Mouse (Mus musculus) heart, adult 9 months (tissue): ENCODE measurements around the gene Aco2.

Experiments used
- DNase-seq, 2 experiments: peaks; one replicate each; pipeline ENCODE4 v3.0.0; 2022; ENCODE audit warnings: low spot score in 2 of 2

Aco2 gene

DNA sequence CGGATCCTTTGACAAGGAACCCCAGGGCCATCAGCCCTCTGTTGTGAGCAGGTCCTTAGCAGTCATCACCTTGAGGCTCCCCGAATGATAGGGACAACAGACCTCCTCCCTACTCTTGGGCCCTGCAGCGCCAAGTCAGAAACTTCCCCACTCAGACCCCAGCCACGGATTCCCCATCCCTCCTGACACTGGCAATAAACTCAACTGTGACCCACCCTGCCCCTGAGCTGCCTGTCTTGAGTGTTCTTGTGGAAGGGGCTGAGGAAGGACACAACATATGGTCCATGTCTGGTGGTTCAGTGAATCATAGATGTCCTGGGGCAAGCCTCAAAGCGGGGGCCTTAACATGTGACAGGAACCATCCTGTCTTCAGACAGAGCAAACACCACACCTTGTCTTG lies 78.6 kb downstream of the Aco2 start:
- no peak for DNase-seq

DNA sequence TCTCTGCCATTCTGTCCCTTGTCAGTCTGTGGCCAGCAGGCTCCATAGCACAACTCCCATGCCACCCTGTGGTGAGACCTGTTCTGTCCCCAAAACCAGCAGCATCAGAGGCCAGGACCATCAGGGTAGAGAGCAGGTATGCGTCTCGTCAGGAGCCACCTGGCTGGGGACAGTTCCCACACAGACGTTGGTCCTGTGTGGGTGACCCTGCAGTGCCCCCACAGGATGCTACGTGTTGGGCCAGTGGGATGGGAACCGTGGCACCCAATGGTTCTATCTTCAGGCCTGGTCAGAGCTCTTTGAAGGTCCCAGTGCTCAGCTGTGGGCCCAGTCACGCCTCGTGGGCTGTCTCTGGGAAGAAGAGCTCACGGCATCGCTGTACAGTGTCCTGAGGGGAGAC lies 79.0 kb downstream of the Aco2 start:
- DNase-seq = no peak

- no peak for DNase-seq
These were observed 80.2 kb downstream of the Aco2 start for GRCm38 (mm10) chr15:81952310-81952709.

GRCm38 (mm10) chr15:81954151-81954583 lies 82.1 kb downstream of the Aco2 start:
- no peak for DNase-seq

DNA sequence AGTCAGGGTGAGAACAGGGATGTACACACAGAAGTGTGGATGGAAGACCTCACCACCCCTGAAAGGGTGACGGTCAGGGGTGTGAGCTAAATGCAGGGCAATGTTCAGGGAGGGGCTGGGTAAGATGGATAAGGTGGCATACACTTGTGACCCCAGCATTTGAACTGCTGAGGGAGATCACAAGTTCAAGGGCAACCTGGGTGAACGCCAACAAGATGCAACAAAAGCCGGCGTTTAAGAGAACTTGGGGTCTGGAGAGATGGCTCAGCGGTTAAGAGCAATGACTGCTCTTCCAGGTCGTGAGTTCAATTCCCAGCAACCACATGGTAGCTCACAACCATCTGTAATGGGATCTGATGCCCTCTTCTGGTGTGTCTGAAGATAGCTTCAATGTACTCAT lies 82.6 kb downstream of the Aco2 start:
- DNase-seq = no peak

- no peak for DNase-seq
These were observed 83.3 kb downstream of the Aco2 start for GRCm38 (mm10) chr15:81955414-81955813.

DNA sequence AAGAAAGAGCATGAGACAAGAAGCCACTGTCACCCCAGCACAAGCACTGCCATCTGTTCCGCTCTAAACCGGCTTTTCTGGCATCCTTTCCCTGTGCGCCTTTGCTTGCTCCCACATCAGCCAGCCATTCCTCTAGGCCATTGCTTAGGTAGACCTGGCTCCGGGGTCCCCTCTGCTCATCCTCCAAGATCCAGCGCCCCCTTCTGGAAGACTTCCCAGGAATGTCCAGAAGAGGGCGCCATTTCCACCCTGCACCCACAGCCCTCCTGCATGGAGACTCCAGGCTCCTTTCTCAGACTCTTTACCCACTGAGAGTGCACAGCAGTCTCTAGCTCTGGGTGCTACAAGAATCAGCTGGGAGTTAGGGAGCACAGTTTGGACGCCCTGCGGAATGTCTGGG lies 84.3 kb downstream of the Aco2 start:
- no peak for DNase-seq

- no peak for DNase-seq
These were observed 85.5 kb downstream of the Aco2 start for GRCm38 (mm10) chr15:81957598-81957997.

- no peak for DNase-seq
These were observed 86.8 kb downstream of the Aco2 start for GRCm38 (mm10) chr15:81958906-81959305.

DNA sequence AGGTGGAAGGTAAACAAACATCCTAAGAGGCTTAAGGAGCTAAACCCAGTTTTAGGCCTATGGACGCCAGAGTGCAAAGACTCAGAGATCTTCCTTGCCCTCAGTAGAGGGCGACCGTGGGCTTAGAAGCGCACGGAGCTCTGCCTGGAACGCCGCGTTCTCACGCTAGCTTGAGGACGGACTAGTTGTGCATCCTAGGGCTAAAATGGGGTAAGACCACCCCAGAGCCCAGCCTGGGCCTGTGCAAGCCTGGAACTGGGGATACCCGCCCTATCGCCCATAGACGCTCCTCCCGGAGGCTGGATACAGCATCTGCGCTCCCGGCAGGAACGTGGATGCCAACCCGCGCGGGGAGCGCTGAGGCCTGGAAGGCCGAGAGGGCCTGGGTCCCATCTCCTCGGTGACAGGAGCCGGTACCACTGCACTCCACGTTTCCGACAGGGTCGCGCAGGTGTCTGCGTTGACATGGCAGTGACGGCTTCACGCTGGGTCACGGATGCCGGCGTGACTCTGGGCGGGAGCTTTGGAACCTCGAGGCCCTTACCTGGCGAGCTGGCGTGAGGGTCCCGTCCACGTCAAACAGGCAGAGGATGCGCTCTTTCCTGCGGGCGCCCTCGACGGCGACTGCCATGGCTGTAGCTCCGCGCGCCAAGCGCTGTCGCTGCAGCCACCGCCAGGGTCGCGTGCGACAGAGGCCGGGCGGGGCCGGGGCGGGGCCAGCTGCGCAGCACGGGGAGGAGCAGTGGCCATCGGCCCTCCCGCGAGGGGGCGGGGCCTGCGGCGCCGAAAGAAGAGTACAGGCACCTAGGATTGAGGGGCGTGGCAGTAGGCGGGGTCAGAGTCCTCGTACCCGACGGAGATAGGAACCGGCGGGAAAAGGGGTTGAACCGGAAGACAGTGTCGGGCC lies 88.3 kb downstream of the Aco2 start, which contains the start of gene Pmm1:
Pmm1 (minus strand) TSS at position 760 of the 907 bp plus-strand sequence.
- peak; percentile 96 to 98 for DNase-seq

DNA sequence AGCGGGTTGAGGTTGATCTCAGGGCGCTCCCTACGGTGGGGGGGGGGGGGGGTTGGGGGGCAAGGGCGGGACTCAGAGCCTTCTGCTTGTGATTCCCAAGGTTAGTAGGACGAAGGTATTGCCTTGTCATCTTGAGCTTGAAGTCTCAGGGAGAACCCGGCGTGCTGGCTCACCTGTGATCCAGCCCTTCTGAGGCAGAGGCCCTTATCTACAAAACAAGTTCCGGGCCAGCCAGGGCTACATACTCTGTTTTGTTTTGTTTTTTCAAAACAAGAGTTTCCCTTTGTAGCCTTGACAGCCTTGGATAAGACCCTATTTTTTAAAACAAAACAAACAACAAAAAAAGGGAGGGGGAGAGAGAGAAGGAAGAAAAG lies 89.0 kb downstream of the Aco2 start:
- no peak for DNase-seq

DNA sequence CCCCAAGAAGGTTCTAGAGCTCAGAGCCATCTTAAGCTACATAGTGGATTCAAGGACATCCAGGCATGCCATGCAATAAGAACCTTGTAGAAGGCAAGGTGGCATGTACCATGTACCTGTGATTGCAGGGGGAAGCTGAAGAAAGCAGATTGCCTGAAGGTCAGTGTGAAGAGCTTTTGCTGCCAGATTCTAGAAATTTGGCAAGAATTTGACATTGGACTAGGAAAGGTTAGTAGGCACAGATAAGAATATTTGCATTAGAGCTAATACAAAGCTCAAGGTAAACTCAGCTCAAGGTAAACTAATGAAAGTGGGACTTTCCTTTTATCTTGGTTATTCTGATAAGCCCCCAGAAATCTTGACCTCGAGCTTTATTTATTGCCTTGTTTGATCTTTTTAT lies 92.2 kb downstream of the Aco2 start:
- no peak for DNase-seq
